Mouse (Mus musculus) retina, postnatal 1 day (tissue): ENCODE data around the gene Gas2l1.

Experiments
- DNase-seq: peaks from one replicate; pipeline ENCODE4 v3.0.0-alpha.2; 2012

The Gas2l1 gene

GRCm38 (mm10) chr11:5040585-5040984 is 24.5 kb downstream of the Gas2l1 start:
- no peak for DNase-seq

DNA sequence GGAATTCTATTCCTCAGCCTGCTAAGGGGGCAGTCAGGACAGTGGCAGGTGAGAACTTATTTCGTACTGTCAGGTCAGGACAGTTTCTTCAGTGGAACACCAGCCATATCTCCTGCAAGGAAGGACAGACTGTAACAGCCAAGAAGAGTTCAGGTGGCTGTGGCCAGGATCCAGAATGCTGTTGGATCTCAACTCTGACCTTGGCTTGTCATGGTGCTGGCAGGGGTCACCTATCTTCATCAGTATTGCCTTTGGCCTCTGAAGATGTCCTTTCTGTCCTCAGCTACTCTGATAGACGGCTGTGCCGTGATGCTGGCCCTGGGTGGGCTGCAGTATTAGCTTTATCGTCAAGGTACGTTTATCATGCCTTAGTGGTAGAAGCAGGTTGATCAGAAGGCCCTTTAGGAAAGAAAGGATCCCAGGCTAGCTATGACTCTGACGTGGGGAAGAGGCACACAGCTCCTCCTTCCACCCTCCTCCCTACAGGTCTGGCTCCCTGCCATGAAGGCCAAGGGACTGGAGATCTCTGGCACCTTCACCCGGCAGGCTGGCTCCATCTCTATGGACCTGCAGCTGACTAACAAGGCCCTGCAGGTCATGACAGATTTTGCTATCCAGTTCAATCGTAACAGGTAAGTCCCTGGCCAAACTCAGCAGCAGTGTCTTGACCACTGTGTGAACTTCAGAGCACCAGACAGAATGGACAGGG is 27.8 kb downstream of the Gas2l1 start:
- DNase-seq: no peak

- DNase-seq: no peak
Measured at GRCm38 (mm10) chr11:5035421-5035820, 29.7 kb downstream of the Gas2l1 start.

- DNase-seq: no peak
Measured at GRCm38 (mm10) chr11:5033136-5033535, 32.0 kb downstream of the Gas2l1 start.

DNA sequence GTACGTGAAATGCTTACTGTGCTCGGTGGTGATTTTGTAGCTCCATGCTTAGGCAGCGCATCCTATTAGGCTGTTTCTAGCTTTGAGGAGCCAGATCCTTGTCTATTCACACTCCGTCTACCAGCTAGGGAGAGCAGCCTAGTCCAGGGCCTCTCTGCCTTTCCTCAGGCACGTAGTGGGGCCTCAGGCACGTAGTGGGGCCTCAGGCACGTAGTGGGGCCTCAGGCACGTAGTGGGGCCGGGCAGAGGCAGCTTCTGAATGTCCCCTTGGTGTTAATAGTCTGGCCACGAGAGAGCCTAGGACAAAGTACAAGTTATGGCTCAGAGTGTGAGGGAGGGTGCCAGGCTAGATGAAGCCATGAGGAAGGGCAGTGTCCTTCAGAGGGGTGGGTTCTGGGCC is 32.4 kb downstream of the Gas2l1 start:
- DNase-seq: no peak

GRCm38 (mm10) chr11:5028228-5028627 is 36.9 kb downstream of the Gas2l1 start:
- DNase-seq: no peak

DNA sequence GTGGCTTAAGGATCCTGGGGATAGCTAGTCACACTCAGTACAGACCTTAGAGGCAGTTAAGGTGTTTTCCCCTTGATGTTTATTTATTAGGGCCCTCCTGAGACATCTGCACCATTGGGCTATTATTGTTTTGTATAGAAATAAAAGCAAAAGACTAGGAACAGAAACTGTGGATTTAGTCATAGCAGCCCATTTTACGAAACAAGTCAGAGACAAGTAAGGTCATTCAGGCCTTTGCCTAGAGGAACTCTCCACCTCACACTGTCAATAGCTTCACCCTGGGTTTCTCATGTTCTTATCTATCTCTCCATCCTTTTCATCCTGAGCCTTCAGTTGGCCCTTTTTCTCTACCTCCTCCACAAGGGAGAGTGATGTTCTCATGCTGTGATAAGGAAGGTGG is 40.0 kb downstream of the Gas2l1 start:
- DNase-seq: no peak

GRCm38 (mm10) chr11:5017506-5017905 is 47.6 kb downstream of the Gas2l1 start:
- no peak for DNase-seq

- DNase-seq: no peak
Measured at GRCm38 (mm10) chr11:5016286-5016685, 48.8 kb downstream of the Gas2l1 start.

- peak; percentile 41 for DNase-seq
Measured at GRCm38 (mm10) chr11:5015720-5016119, 49.4 kb downstream of the Gas2l1 start.

GRCm38 (mm10) chr11:5012213-5012715 is 52.9 kb downstream of the Gas2l1 start:
- DNase-seq: no peak

DNA sequence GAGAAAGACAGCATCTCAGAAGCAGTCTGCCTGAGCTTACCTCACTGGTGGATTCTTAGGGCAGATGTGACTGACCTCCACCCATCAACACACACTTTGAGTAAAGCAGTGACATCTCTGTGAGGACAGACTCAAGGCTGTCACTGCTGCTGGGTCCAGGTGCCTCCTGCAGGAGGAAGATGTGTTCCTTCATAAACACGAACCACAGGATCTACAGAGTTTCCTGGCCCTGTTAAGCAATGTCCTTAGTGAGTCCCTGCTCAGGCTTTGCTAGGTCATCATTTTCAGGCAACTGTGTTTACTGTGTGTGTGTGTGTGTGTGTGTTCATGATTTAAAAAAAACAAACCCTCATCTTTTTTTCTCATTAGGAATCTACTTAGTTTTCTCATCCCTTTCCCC is 53.6 kb downstream of the Gas2l1 start:
- DNase-seq: no peak

DNA sequence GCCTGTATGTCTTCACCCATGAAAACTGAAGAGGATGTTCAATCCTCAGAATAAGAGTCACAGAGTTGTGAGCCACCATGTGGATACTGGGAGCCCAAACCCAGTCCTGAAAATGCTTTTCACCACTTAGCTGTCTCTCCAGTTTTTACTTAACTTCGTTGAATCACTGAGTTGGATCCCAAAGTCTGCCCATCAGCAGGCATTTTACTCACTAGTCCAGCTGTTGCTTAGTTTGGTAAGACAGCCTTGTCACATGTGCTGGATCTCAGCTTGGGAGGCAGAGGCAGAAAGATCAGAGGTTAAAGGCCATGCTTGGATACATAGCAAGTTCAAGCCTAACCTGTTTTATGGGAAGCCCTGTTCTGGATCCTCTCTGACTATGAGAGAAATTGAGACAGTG is 54.9 kb downstream of the Gas2l1 start:
- DNase-seq: no peak

- peak; percentile 23 for DNase-seq
Measured at GRCm38 (mm10) chr11:5009354-5010074, 55.6 kb downstream of the Gas2l1 start.

- no peak for DNase-seq
Measured at GRCm38 (mm10) chr11:5008867-5009266, 56.3 kb downstream of the Gas2l1 start.

DNA sequence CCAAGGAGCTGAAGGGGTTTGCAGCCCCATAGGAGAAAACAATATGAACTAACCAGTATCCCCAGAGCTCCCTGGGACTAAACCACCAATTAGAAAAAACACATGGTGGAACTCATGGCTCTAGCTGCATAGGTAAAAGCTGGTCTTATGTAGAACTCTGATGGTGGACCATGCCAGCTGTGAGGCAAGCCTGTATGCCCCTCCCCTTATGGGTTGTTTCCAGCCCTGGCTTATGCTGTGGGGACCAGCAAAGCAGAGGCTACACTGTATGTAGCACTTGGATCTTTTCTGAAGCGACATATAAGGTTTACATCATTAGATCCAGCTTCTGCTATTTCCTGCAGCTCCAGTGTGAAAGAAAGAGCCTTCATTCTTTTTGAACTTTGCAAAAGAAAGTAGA is 57.9 kb downstream of the Gas2l1 start:
- no peak for DNase-seq

DNA sequence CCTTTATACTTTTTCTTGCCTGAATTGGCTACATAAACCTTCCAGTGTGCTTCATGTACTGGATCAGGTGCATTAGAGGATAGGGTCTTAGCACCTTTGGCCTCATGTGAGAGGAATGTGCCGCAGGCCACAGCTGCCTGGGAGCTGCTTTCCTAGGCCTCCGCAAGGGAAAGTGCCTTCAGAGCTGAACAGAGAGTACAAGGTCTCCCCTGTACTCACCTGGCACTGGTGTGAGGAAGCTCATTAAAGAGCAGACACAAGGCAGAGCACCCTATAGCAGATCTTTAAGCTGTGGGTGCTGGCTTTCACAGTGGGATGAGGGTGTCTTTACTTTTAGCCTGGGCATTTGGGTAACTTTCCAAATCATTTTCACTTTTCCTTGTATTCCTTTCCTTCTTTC is 59.6 kb downstream of the Gas2l1 start:
- DNase-seq: no peak
